Mouse (Mus musculus) induced T-regulatory cell, adult 2 months (primary cell): ENCODE results near the gene Cfap45.
A peak's percentile ranks its signal among the peaks of the same experiment; 100 is the strongest.

ENCODE experiments used
- DNase-seq: peaks from one replicate; pipeline ENCODE4 v3.0.0-alpha.2; 2012; ENCODE audit warnings: low read depth

Cfap45 gene

GRCm38 (mm10) chr1:172518013-172518412, 2.6 kb upstream of the Cfap45 start:
- DNase-seq: peak; percentile 57

- peak; percentile 23 for DNase-seq
These were observed 957 bp upstream of the Cfap45 start for GRCm38 (mm10) chr1:172519644-172520043.

- peak; percentile 24 for DNase-seq
These were observed 1.9 kb downstream of the Cfap45 start for GRCm38 (mm10) chr1:172522524-172522923.

- peak; percentile 29 for DNase-seq
These were observed 3.1 kb downstream of the Cfap45 start for GRCm38 (mm10) chr1:172523699-172524101.

- DNase-seq: peak; percentile 81
These were observed 4.6 kb downstream of the Cfap45 start for GRCm38 (mm10) chr1:172525027-172525764.

- DNase-seq: peak; percentile 48
These were observed 5.4 kb downstream of the Cfap45 start for GRCm38 (mm10) chr1:172525971-172526370.

GRCm38 (mm10) chr1:172526380-172527081, 5.9 kb downstream of the Cfap45 start:
- DNase-seq: peak; percentile 77

- no peak for DNase-seq
These were observed 6.8 kb downstream of the Cfap45 start for GRCm38 (mm10) chr1:172527431-172527830.

- DNase-seq: peak; percentile 95
These were observed 8.1 kb downstream of the Cfap45 start for GRCm38 (mm10) chr1:172528701-172529100.

- no peak for DNase-seq
These were observed 10.1 kb downstream of the Cfap45 start for GRCm38 (mm10) chr1:172530544-172531220.

GRCm38 (mm10) chr1:172532551-172532950, 11.9 kb downstream of the Cfap45 start:
- DNase-seq: no peak

- DNase-seq: no peak
These were observed 14.5 kb downstream of the Cfap45 start for GRCm38 (mm10) chr1:172535116-172535515.

GRCm38 (mm10) chr1:172539827-172540226, 19.2 kb downstream of the Cfap45 start:
- DNase-seq: no peak

GRCm38 (mm10) chr1:172540283-172540820, 19.8 kb downstream of the Cfap45 start:
- no peak for DNase-seq

GRCm38 (mm10) chr1:172546062-172546461, 25.5 kb downstream of the Cfap45 start:
- DNase-seq: no peak

- peak; percentile 81 for DNase-seq
These were observed 27.9 kb downstream of the Cfap45 start for GRCm38 (mm10) chr1:172548501-172548900.

GRCm38 (mm10) chr1:172549314-172549713, 28.7 kb downstream of the Cfap45 start:
- peak; percentile 54 for DNase-seq

GRCm38 (mm10) chr1:172549717-172550116, 29.1 kb downstream of the Cfap45 start:
- no peak for DNase-seq

- peak; percentile 69 for DNase-seq
These were observed 29.9 kb downstream of the Cfap45 start for GRCm38 (mm10) chr1:172550551-172550951.

GRCm38 (mm10) chr1:172551009-172551408, 30.4 kb downstream of the Cfap45 start:
- no peak for DNase-seq

- no peak for DNase-seq
These were observed 32.0 kb downstream of the Cfap45 start for GRCm38 (mm10) chr1:172552623-172553022.

GRCm38 (mm10) chr1:172555638-172556037, 35.0 kb downstream of the Cfap45 start, which contains the start of gene Vsig8:
TSS of gene Vsig8 (plus strand) at chr1:172555938.
- DNase-seq: no peak
